Mouse (Mus musculus): ENCODE measurements around the gene Rasa3.
A peak's percentile ranks its signal among the peaks of the same experiment; 100 is the strongest.

Gene Rasa3

GRCm38 (mm10) chr8:13685674-13686314 is 8.4 kb upstream of the Rasa3 start:
- DNase-seq (ENCODE audit: low spot score in 2 of 2), result no peak

GRCm38 (mm10) chr8:13684131-13684530 is 6.7 kb upstream of the Rasa3 start:
- DNase-seq (ENCODE audit: low spot score in 2 of 2), result no peak

GRCm38 (mm10) chr8:13678182-13678581 is 779 bp upstream of the Rasa3 start:
- DNase-seq (ENCODE audit: low spot score in 2 of 2), result no peak

- DNase-seq (ENCODE audit: low spot score in 2 of 2), result peak in 1 of 2 experiments; percentile 39
These were observed 546 bp downstream of the Rasa3 start for GRCm38 (mm10) chr8:13676701-13677412.

- peak; percentile 43 to 49 for DNase-seq (ENCODE audit: low spot score in 2 of 2)
These were observed 1.1 kb downstream of the Rasa3 start for GRCm38 (mm10) chr8:13676302-13676700.

- DNase-seq (ENCODE audit: low spot score in 2 of 2), result no peak
These were observed 1.9 kb downstream of the Rasa3 start for GRCm38 (mm10) chr8:13675524-13675923.

GRCm38 (mm10) chr8:13675121-13675520 is 2.3 kb downstream of the Rasa3 start:
- no peak for DNase-seq (ENCODE audit: low spot score in 2 of 2)

- no peak for DNase-seq (ENCODE audit: low spot score in 2 of 2)
These were observed 3.0 kb downstream of the Rasa3 start for GRCm38 (mm10) chr8:13674294-13675010.

GRCm38 (mm10) chr8:13673215-13673614 is 4.2 kb downstream of the Rasa3 start:
- DNase-seq (ENCODE audit: low spot score in 2 of 2), result no peak

GRCm38 (mm10) chr8:13671246-13672003 is 6.0 kb downstream of the Rasa3 start:
- no peak for DNase-seq (ENCODE audit: low spot score in 2 of 2)

GRCm38 (mm10) chr8:13670011-13670471 is 7.4 kb downstream of the Rasa3 start:
- DNase-seq (ENCODE audit: low spot score in 2 of 2), result no peak

- no peak for DNase-seq (ENCODE audit: low spot score in 2 of 2)
These were observed 9.0 kb downstream of the Rasa3 start for GRCm38 (mm10) chr8:13668367-13668766.

- DNase-seq (ENCODE audit: low spot score in 2 of 2), result no peak
These were observed 9.5 kb downstream of the Rasa3 start for GRCm38 (mm10) chr8:13667917-13668316.

- no peak for DNase-seq (ENCODE audit: low spot score in 2 of 2)
These were observed 11.5 kb downstream of the Rasa3 start for GRCm38 (mm10) chr8:13665944-13666343.

- DNase-seq (ENCODE audit: low spot score in 2 of 2), result no peak
These were observed 11.9 kb downstream of the Rasa3 start for GRCm38 (mm10) chr8:13665538-13665937.

- no peak for DNase-seq (ENCODE audit: low spot score in 2 of 2)
These were observed 12.6 kb downstream of the Rasa3 start for GRCm38 (mm10) chr8:13664711-13665210.

GRCm38 (mm10) chr8:13660323-13660722 is 17.1 kb downstream of the Rasa3 start:
- DNase-seq (ENCODE audit: low spot score in 2 of 2), result no peak

- DNase-seq (ENCODE audit: low spot score in 2 of 2), result no peak
These were observed 19.9 kb downstream of the Rasa3 start for GRCm38 (mm10) chr8:13657479-13657878.

GRCm38 (mm10) chr8:13655033-13655351 is 22.4 kb downstream of the Rasa3 start:
- no peak for DNase-seq (ENCODE audit: low spot score in 2 of 2)

GRCm38 (mm10) chr8:13654350-13655032 is 22.9 kb downstream of the Rasa3 start:
- DNase-seq (ENCODE audit: low spot score in 2 of 2), result no peak

GRCm38 (mm10) chr8:13650541-13651191 is 26.7 kb downstream of the Rasa3 start:
- DNase-seq (ENCODE audit: low spot score in 2 of 2), result no peak

All from urinary bladder, adult 18-20 months (tissue).